Mouse (Mus musculus) adrenal gland, postnatal 4 days (tissue): Measurements from ENCODE around the gene Ube2f. TPM values are rescaled to one million over a fixed set of nuclear protein-coding genes. Genes with fewer than 3 reads are reported as not detected.

Experiments
- total RNA-seq, 2 experiments: library from RNA; stranded (reverse); gene quantifications; 2 replicates each; pipeline ENCODE4 v1.2.3; 2021

Gene Ube2f
- total RNA-seq, 2 experiments from 2014 or later, result 49.7 to 52.0 TPM

Other genes starting within 250 kb of the Ube2f start
- gene Rbm44, start 105.2 kb upstream of the Ube2f start, total RNA-seq, result 1 to 10 TPM in 1 of 2 experiments, under 1 TPM in 1; 0.11 to 1.1 TPM
- gene Ramp1, start 70.5 kb upstream of the Ube2f start, total RNA-seq, result 10 to 100 TPM in 1 of 2 experiments, 1 to 10 TPM in 1; 10.0 to 12.2 TPM
- gene Scly, start 48.0 kb downstream of the Ube2f start, total RNA-seq, result 10 to 100 TPM; 18.8 to 21.3 TPM
- gene Espnl, start 71.8 kb downstream of the Ube2f start, total RNA-seq, result under 1 TPM; 0.06 to 0.08 TPM
- 1 to 10 TPM; 1.5 to 3.5 TPM for gene Klhl30, start 100.7 kb downstream of the Ube2f start, total RNA-seq
- gene Erfe, start 116.1 kb downstream of the Ube2f start, total RNA-seq, result 1 to 10 TPM; 1.7 to 1.8 TPM
- gene Ilkap, start 148.5 kb downstream of the Ube2f start, total RNA-seq, result 100 to 1,000 TPM; 104 TPM
- 10 to 100 TPM; 56.0 to 71.0 TPM for gene Hes6, start 163.7 kb downstream of the Ube2f start, total RNA-seq
- gene Per2, start 209.0 kb downstream of the Ube2f start, total RNA-seq, result 10 to 100 TPM; 23.6 to 27.1 TPM
- 10 to 100 TPM; 10.5 to 12.6 TPM for gene Traf3ip1, start 244.3 kb downstream of the Ube2f start, total RNA-seq